Mouse (Mus musculus): ENCODE data around the gene Hspa5.

DNA sequence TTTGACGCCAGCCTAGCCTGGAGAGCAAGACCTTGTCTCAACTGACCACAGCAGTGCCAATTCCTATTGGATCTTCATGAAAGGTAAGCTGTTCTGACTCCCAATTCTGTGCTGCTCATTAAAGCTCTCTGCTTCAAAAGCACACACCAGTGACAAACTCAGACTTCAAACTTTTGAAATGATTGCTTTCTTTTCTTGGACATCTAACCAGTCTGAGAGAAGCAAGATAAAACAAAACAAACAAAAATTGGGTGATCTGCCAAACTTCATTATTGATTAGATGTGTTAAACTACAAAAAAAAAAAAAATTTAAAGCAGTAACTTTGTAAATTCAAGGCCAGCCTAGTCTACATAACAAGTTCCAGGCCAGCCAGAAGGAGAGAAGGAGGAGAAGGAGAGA is 14.4 kb upstream of the Hspa5 start:
- no peak for TF ChIP-seq TAL1 (conservative IDR thresholded peaks at IDR 0.05; ENCODE audit: low read depth, low read length)
- no peak for TF ChIP-seq GATA1 (IDR thresholded peaks at IDR 0.05; ENCODE audit: borderline replicate concordance, low read length)
- TF ChIP-seq CTCF (IDR thresholded peaks at IDR 0.05; ENCODE audit: low read depth, low read length) = no peak

Data from G1E (cell line).